Mouse (Mus musculus) embryonic fibroblast, embryonic 13.5 days (primary cell): ENCODE results near the gene Cir1.

Experiments used
- CTCF ChIP-seq: IDR thresholded peaks from 2 replicates; pipeline ENCODE4 v1.5.1; 2011; ENCODE audit warnings: mild to moderate bottlenecking, control low read depth, low read length, moderate library complexity, borderline replicate concordance; ENCODE audit not compliant: insufficient read depth
- POLR2A ChIP-seq: IDR thresholded peaks from 2 replicates; pipeline ENCODE4 v1.6.1; 2011; ENCODE audit warnings: low read depth, mild to moderate bottlenecking, control low read depth, low read length, moderate library complexity

DNA sequence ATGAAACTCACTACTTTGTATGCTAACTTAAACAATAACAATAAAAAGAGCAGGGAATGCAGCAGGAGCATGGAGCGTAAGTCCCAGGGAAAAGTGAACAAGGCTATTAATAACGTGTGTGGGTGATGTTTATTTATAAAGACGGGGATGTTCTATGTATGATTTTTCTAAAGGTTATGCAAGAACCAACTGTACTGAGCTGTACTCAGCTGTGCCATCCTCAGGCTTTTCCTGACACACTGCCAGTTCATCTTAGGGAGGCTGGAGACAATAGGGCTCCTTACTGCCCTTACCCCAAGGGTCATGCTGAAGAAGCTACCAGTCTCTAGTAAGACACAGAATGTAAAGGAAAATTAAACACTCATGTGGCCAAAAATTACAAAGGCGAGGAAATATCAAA, 21.4 kb downstream of the Cir1 start:
- TF ChIP-seq CTCF (no peak), POLR2A (no peak)
